Mouse (Mus musculus) c-Kit-negative CD71-positive TER-119-positive erythroid progenitor cells, embryonic 14.5 days (primary cell): ENCODE measurements around the gene B3gnt3.
"Not testable (repeated sequence)": the region's sequence is repeated elsewhere in the genome, so short reads cannot be mapped to it uniquely, and the experiment has no call there.

Experiments
- DNase-seq: peaks from one replicate; pipeline ENCODE4 v3.0.0-alpha.2; 2013; ENCODE audit warnings: low read depth, low spot score

The B3gnt3 gene

DNA sequence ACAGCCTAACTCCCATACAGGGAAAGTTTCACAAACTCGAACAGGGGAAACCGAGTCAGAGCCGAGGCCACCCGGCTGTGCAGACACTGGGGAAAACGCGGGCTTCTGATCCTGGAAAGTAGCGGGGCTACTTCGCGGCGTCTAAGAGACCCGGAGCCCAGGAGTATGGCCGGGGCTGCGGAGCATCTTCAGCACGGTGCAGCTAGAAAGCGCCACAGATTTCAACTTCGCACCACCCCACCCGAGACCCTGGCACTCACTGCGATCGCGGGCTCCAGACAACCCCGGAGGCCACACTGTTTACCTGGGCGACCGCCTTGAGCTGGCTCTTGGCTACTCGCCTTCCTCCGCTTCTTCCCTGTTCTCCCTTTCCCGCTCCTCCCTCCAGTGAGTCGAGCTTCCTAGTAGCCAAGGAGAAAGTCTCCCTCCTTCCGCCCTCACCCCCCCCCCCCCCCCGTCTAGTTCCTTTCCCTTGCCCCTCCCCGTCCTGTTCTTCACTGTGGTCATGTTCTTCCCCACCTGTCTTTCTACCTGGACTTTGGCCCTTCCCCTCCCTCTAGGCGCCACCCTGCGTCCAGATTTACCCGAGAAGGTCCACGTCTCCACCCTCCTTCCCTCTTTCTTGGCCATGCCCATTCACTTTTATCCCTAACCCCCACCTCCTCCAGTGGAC is at the start of gene B3gnt3:
Gene B3gnt3, minus strand, starts transcription at position 376 of the 673 bp plus-strand sequence.
- DNase-seq, result no peak

DNA sequence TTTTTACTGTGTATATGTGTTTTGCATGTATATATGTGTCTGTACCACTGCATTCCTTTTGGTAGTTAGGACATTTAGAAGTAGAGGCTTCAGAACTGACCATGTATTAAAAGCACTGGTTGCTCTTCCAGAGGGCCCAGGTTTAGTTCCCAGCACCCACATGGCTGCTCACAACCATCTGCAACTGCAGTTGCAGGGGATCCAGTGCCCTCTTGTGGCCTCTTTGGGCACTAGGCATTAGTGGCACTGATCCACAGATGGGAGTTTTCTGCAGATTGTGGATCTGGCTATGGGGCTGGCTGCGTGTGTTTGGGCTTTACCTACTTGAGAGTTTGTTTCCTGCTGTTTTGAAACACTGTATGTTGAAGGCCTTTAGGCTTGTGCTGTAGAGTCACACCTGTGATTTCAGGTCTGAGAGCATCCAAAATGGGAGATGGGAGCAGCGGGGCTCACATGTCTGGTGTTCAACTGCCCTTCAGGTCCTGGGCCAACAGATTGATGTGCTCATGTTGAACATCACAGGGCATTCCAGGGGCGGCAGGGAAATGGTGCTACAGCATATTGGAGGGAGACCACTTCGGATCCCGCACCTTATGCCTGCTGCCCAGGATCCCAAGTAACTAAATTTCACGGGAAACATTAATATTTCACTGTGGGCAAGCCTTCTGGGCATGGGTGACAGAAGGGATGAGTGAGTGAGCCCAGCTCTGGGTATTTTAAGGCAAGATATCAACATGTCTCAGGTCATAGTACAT is 47.9 kb upstream of the B3gnt3 start:
- DNase-seq, result not testable (repeated sequence)

DNA sequence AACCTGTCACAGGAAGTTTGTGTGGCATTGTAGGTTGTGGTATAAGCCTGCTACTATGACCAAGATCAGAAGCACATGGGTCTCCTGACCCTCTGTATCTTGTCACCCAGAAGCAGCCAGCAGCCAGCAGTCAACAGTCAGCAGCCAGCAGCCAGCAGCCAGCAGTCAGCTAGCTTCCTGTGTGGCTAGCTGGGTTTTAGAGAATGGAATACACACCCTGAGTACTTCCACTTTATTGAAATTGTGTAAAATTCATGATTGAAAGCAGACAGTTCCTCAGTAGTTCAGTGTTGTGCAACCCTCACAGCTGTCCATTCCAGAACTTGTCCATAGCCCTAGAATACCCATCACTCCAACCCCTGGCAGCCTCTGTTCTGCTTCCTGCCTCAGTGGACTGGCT is 45.5 kb upstream of the B3gnt3 start:
- DNase-seq, result not testable (repeated sequence)

DNA sequence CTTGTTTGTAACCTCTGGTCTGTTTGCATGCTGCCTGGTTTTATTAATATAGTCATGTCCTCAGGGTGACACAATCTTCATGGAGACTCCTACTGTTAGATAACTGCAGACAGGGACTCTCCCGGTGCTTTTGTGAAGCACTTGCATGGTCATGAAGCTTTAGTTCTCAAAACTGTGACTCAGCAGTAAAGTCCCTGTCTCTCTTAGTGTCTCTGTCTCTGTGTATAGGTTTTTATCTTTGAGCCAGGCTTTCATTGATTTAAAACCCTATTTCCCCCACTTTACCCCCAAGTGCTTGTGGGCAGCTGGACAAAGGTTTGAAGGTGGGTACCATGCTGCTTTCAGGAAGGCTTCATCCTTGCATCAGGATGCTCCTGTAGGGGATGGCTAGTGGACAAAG is 43.7 kb upstream of the B3gnt3 start:
- no peak for DNase-seq

- DNase-seq, result no peak
Observed at GRCm38 (mm10) chr8:71742783-71743182, 41.2 kb upstream of the B3gnt3 start.

- no peak for DNase-seq
Observed at GRCm38 (mm10) chr8:71741687-71742114, 40.1 kb upstream of the B3gnt3 start.

DNA sequence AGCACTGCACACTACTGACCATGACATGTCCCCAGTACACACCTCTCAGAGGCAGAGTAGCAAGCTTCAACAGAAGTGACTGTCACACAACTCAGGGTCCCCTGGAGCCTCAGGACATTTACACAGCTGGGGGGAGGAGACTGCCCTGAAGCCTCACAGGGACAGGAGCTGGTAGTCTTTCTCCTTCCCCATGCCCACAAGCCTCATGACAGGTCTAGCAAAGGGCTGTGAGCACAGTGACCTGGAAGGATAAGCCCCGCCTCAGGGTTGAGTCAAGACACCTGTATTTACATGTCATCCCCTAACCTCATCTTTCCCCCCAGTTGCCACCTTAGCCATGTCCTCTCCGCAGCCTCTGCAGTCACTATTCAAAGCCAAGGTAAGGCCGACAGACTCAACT is 39.6 kb upstream of the B3gnt3 start:
- no peak for DNase-seq

DNA sequence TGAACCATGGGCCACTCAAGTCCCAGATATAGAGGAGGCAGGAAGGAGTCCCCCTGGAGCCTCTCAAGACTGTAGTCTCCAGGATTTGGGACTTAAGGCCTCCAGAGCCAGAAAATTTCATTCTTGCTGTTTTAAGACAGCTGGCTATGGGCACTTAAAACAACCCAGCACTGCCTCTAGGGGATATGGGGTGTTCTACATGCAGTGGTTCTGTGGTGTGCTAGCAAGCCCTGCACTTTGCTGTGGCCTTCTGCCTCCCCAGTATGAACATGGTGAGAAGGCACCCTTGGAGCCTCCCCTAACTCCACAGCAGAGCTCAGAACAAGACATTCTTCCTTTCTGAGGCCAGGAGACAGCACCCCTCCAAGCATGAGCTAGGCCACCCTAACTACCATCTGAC is 36.7 kb upstream of the B3gnt3 start:
- DNase-seq, result not testable (repeated sequence)

DNA sequence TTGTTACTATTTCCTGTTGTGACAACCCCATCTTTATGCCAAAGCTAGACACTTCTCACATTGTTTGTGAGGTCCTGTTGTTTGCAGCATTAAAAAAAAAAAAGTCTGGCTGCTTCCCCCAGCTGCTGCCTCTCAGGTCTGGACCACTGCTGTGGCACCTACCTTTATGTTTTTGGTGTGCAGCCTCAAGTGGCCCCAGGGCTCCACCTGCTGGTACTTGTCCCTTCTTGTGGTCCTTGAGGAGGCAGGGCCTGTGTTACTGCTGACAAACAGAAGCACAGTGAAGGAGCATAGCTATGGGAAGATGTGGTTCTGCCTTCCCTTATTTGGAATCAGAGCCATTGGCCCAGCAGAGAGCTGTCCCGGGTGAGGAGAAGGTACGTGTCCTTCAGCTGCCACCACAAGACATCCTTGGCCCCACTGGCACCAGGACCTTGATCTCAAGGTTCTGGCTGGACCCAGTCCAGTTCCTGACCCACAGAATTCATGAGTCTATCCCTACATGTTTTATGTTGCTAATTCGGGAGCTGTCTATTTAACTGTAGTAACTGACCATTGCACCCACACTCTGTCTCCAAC is 30.2 kb upstream of the B3gnt3 start:
- DNase-seq, result no peak

DNA sequence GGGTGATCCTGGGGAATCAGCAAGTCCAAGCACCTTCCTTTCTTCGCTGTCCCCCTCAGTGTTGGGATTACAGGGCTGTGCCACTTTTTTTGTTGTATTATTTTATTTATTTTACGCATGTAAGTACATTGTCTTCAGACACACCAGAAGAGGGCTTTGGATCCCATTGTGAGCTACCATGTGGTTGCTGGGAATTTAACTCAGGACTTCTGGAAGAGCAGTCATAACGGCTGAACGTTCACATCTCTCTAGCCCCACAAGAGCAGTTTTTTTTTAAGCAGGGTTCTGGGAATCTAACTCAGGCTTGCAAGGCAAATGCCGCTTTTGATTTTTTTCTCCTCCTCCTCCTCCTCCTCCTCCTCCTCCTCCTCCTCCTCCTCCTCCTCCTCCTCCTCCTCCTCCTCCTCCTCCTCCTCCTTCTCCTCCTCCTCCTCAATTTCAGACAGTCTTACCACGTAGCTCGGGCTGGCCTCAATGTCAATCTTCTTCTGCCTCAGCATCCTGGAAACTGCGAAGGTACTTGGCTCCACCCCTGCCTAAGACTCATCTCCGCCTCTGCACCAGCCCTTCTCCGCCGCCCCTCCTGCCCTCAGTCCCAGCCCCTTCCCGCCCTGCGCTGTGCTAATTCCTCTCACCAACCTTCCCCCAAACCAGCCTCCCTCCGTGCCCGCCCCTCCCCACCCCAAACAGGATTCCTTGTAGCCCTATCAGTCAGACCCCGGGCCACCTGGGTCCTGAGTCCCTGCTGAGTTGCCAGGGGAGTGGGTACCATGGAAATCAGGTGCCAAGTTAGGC is 27.4 kb upstream of the B3gnt3 start:
- DNase-seq, result no peak

DNA sequence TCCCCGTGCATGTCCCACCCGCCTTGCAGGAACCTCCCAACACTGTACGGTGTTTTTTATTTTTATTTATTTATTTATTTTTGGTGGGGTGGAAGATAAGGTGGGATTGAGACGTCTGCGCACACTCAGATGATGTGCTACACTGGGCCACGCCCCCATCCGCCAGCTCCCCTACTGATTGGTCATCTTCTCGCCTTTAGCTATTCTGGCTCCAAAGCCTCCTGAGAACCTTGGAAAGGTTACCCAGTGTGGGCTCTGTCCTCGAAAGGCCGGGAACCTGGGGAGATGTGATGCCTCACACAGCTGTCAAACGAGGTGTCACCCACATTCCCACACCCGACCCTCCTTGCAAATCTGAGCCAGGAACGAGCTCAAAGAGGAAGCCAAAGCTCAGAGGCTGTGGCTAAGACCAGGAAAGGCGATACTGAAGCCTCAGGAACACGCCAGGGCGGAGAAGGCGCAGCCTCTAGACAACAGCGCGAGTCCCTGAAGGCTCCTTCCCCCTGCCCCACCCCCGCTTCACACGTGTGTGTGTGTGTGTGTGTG is 26.7 kb upstream of the B3gnt3 start:
- no peak for DNase-seq

DNA sequence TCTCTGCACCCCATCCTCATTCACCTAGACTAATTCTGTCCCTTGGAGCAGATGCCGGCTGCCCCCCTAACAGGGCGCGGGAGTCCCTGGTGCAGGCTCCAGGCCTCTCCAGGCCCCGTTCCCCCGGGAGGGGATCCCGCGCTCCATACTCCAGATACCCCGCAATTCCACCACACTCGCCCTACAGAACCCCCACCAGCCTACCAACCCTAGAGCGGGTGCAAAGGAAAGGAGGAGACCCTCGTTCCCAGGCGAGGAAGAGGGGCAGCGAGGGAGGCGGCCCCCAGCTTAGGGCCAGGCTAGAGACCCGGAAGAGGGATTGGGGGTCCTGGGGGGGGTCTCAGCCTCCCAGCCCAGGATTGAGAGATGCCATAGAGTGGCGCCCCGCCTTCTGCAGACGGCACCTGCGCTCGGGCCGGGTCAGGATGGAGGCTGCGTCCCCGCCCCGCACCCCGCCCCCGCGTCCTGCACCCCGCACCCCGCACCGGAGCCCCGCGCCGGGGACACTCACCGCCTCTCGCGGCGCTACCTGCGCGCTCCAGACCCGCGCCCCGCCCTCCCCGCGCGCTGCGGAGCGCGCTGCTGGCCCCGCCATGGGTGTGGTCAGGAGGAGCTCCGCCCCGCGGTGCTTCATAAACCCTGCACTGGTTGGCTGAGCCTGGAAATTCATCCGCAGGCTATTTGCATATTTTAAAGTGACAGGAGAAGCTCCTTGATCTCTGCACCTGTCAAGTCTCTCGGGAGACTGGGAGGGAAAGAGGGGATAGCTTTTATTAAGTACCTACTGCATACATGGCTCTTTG is 23.7 kb upstream of the B3gnt3 start, which contains the start of gene Fcho1:
Gene Fcho1, minus strand, starts transcription at position 595 of the 803 bp plus-strand sequence.
- peak; percentile 81 for DNase-seq

DNA sequence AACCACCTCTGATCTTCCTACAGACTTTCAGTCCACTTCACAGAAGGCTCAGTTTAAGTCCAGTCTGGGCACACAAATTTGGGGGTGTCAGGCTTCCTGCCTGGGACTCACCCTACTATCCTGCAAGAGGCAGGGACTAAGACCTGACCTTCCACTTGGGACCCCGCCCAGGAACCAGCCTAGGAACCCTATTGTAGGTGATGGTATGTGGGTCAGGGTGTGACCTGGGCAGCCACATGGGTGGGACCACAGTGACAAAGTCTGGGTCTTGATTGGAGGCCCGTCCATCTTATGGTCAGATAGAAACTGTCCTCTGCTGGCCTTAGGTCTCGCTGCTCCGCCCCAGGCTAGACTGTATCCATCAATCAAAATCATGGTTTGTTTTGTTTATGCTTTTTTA is 22.8 kb upstream of the B3gnt3 start:
- DNase-seq, result no peak

- DNase-seq, result no peak
Observed at GRCm38 (mm10) chr8:71723047-71723551, 21.5 kb upstream of the B3gnt3 start.

DNA sequence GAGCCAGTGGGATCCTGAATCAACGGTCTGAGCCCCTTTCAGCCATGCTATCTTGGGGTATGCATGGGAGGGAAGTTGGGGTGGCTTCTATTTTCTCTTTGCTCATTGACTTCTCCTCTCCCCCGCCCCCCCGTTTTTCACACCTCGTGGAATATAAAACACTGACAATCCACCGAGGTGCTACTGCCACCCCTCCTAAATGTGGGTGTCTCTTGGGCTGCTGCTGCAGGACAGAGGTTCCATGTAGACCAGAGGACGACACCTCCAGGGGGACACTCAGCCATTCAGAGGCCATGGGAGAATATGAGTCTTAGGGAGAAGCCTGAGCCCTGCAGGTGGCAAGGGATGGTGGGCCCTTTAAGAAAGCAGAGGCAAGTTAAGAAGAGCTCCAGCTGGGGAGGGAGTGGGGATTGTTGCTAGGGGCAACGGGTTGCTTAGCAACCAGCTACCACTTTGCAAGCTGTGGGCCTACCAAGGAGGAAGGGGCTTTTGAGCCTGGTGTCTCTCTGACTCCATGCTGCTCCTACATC is 18.4 kb upstream of the B3gnt3 start:
- no peak for DNase-seq

- no peak for DNase-seq
Observed at GRCm38 (mm10) chr8:71719218-71719617, 17.6 kb upstream of the B3gnt3 start.

DNA sequence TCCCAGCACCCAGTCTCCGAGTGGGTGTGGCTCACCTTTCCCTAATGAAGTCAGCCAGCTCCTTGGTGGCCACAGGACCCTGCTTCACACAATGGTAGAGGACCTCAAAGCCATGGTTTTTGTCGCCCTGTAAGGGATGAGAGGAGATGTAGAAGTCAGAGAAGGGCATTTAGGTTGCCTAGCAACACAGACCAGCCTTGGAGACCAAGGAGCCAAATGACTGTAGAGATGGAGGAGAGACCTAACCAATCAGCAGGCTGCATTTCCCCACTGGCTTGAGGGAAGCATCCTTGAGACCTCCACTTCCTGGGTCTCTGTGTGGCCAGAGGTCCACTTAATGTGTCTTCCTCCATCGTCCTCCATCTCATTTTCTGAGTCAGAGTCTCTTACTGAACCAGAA is 16.7 kb upstream of the B3gnt3 start:
- DNase-seq, result no peak

GRCm38 (mm10) chr8:71717096-71717495 is 15.5 kb upstream of the B3gnt3 start:
- no peak for DNase-seq

DNA sequence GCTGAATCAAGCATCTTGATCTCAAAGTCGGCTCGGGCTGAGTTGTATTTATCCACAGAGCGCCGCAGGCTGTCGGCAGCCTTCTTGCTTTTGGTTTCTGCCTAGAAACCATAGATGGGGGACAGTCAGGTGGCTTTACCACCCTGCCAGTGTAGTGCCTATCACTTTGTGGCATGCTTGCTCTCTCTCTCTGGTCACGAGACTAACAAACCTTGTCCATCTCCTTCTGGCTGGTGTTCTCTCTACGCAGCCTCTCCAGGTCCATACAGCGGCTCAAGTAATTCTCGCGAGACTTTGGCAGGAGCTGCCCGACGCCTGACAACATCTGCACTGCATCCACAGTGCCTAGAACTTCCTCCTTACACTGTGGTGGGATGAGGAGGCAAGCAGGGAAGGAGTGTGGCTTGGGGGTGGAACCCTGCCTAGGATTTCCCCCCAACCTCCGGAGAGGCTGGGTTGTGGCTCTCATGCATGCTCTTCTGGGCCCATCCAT is 15.0 kb upstream of the B3gnt3 start:
- no peak for DNase-seq

- no peak for DNase-seq
Observed at GRCm38 (mm10) chr8:71715531-71715930, 13.9 kb upstream of the B3gnt3 start.
